Mouse (Mus musculus) cerebellum, postnatal 36 days (tissue): ENCODE results near the gene Pitpnm2.
"Not testable (repeated sequence)": the region's sequence is repeated elsewhere in the genome, so short reads cannot be mapped to it uniquely, and the experiment has no call there.

Experiments used
- DNase-seq, 2 experiments: peaks; one replicate each; pipeline ENCODE4 v3.0.0; 2021 to 2022; ENCODE audit warnings: mixed read lengths in 2 of 2

Pitpnm2 gene

GRCm38 (mm10) chr5:124219431-124219830, 30.1 kb downstream of the Pitpnm2 start:
- no peak for DNase-seq

- no peak for DNase-seq
Measured at GRCm38 (mm10) chr5:124218986-124219385, 30.6 kb downstream of the Pitpnm2 start.

GRCm38 (mm10) chr5:124217566-124218249, 31.9 kb downstream of the Pitpnm2 start:
- no peak for DNase-seq

GRCm38 (mm10) chr5:124217092-124217491, 32.5 kb downstream of the Pitpnm2 start:
- DNase-seq = not testable (repeated sequence)

- DNase-seq = no peak
Measured at GRCm38 (mm10) chr5:124216403-124216802, 33.2 kb downstream of the Pitpnm2 start.

GRCm38 (mm10) chr5:124215647-124216046, 33.9 kb downstream of the Pitpnm2 start:
- no peak for DNase-seq

- DNase-seq = no peak
Measured at GRCm38 (mm10) chr5:124214516-124215145, 34.9 kb downstream of the Pitpnm2 start.

DNA sequence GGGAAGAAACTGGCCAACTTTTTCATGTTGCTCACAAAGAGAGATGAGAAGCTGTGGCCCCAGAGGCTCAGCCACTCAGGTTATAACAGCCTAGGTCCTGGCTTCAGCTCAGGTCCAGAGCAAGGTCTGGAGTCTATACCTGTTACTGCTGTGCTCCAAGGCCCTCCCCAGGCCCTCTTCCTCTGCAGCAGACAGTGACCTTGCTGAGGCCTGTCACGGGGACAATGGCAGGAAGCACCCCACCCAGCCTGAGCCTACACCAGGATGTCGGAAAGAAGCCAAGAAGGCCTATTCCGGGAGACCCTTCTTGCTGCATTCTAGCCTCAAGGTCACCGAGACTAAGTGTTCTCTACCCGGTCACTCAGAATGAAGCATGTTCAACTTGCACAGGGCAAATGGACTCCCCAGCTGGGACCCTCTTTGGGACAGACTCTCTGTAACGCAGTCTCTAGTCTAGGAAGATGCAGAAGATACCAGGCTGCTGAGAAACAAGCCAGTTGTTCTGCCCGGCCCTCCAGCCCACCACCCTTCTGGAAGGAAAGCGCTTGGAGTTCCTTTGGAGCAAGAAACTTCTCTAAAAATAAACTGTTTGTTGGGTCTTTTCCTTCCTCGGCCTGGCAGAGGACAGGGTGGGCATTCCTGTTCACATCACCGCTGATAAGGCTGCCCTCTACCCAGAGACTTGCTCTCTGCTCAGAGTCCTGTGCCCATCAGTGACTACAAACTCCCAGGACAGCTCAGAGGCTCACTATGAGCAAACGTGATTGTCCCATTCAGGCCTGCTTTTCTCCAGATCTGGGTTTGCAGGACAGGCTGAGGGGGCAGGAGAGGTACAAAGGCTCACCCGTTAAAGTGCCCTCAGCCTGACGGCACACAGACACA, 35.7 kb downstream of the Pitpnm2 start:
- no peak for DNase-seq

- DNase-seq = no peak
Measured at GRCm38 (mm10) chr5:124211669-124212068, 37.9 kb downstream of the Pitpnm2 start.

DNA sequence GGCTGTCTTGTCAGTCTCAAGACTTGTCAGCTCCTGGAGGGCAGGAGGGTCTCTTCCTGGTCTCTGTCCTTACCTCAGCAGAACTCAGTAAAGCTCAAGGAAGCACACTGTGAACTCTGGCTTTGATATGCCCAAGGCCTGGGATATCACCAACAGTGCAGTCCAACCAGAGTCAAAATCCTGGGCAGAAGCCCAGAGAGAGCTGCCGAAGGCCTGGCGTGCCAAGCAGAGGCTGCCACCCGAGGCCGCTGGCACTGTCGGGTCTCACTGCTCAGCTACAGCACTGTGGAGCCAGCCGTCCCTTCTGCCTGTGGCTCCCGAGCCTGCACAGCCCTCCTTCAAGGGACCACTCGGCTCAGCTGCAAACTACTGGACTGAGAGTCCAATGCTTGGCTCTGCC, 38.3 kb downstream of the Pitpnm2 start:
- DNase-seq = peak; percentile 48 to 55

DNA sequence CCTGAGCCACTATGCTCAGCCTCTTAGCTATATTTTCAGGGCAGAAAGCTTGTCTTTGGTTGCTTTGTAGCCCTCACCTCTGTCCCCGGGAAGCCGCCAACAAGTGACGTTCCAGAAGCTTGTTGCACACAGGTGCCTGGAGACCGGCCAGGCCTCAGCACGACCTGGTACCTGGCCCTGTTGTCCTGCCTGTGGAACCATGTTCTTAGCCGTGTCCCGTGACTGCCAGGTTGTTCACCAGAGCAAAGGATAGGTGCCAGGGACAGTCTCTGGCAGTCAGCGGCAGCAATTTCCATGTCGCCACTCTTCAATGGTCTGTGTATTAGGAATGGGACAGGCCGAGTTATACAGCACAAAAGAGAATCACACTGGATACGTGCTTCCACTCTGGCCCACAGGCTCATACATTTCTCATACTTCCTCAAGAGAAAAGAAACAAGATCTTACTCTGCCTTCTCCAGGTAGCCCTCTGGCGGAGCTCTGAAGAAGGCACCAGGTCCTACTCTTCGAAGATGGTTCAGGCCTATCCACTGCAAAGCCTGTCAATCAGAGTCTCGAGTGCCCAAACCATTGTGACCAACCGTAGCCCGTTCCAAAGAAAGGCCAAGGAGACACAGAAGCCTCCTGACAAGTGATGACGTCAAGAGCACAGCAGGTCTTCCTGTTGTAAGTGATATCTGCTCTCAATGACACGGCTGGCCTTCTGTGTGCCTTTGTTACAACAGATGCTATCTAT, 39.1 kb downstream of the Pitpnm2 start:
- DNase-seq = peak; percentile 54 to 63

DNA sequence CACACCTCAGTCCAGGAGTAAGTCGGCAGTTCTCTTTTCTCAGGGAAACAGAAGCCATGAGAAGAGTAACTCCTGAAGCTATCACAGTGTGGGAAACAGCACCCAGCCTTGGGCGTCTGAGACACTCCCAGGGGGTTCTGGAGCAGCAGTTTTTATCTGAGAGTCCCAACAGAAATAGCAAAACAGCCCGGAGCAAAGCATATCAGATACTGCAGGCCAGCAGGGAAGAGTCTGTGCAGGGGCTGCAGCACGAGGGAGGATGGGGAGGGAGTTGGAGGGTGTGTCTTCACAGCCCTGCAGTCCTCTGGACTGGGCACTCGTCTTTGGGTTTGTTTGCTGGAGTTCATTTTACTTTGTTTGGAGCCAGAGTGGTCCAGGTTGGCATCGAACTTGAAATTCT, 39.7 kb downstream of the Pitpnm2 start:
- DNase-seq = no peak

DNA sequence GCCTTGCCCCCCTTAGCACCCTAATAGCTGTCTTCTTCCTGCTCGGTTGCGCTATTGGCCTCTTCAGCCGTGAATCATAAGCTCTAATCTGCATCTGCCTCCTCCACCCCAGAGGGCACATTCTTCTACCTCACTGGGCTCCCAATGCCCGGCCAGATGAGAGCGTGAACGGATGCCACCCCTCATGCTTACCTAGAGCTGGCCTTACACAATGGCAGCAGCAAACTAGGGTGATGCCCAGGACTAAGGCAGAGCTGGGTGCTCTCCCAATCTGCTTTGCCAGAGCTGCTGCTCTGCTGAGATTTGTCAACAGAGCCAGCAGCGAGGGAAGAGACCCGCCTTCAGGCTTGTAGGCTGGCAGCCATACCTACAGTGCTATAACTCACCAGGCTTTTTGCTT, 41.5 kb downstream of the Pitpnm2 start:
- DNase-seq = no peak

GRCm38 (mm10) chr5:124206481-124207038, 43.0 kb downstream of the Pitpnm2 start:
- DNase-seq = no peak

- DNase-seq = no peak
Measured at GRCm38 (mm10) chr5:124205809-124206380, 43.7 kb downstream of the Pitpnm2 start.

- no peak for DNase-seq
Measured at GRCm38 (mm10) chr5:124205211-124205610, 44.3 kb downstream of the Pitpnm2 start.

- DNase-seq = no peak
Measured at GRCm38 (mm10) chr5:124204127-124204794, 45.3 kb downstream of the Pitpnm2 start.

GRCm38 (mm10) chr5:124203251-124203650, 46.3 kb downstream of the Pitpnm2 start:
- DNase-seq = no peak

DNA sequence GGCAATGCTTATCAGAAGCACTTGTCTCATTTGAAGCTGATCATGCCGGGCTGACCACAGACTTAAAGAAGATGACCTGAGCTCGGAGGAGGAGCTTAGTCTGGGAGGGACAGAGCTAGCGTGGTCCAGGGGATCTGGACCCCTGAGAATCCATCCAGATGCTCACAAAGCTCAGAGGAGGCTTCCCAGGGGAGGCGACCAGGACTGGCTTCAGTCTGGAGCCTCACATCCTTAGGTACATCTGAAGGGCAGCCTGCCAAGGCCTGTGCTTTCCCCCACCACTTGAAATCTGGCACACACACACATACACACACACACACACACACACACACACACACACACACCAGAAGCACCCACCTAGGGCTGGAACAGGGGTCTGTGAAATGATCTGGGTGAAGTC, 47.5 kb downstream of the Pitpnm2 start:
- no peak for DNase-seq

- no peak for DNase-seq
Measured at GRCm38 (mm10) chr5:124201564-124201963, 48.0 kb downstream of the Pitpnm2 start.

DNA sequence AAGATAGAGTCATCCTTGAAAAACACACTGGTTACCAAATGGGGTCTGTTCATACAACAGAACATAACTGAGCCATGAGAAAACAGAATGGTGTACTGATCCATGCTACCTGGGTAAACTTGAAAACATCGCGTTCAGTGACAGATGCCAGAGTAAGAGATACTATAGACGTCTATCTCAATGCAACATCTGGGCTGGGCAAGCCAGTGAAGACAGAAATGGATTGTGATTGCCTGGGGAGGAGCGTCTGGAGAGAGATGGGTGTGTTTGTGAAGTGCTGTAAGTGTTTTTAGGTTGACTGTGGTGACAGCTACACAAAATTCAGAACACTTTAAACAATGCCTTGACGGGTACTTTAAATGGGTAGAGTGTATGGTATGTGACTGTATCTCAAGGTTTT, 48.7 kb downstream of the Pitpnm2 start:
- DNase-seq = no peak

- DNase-seq = no peak
Measured at GRCm38 (mm10) chr5:124199168-124199567, 50.4 kb downstream of the Pitpnm2 start.
